Mouse (Mus musculus): ENCODE results near the gene Tmem217. TPM values are rescaled to one million over a fixed set of nuclear protein-coding genes. Genes with fewer than 3 reads are reported as not detected.

Tmem217 gene
- polyA plus RNA-seq, 1 experiment from 2014 or later: not detected

- Histone ChIP-seq H3K27me3 (replicated peaks; ENCODE audit: control insufficient read depth, insufficient read depth, low read length) (no peaks in the 10 kb centered on the region), H3K9ac (ENCODE audit: low read length) (no peak overlapping the region), H3K4me2 (ENCODE audit: low read length) (no peak overlapping the region), H3K9me3 (replicated peaks; ENCODE audit: control insufficient read depth, low read length) (no peaks in the 10 kb centered on the region), H3K4me3 (ENCODE audit: low read depth, low read length) (no peak overlapping the region), H3K36me3 (ENCODE audit: control insufficient read depth, insufficient read depth, low read length) (peaks cover 21% of the 10 kb centered on the region), H3K4me1 (ENCODE audit: control insufficient read depth, insufficient read depth, low read length) (peaks cover 9% of the 10 kb centered on the region), H3K27ac (ENCODE audit: low read depth, low read length) (no peak overlapping the region)
- DNase-seq (ENCODE audit: low spot score) (no peak), ATAC-seq (no peak)
- WGBS: 93% methylated on average over 6 of the region's 6 CpGs
Observed at GRCm38 (mm10) chr17:29585446-29585845, 33.3 kb upstream of the Tmem217 start.

GRCm38 (mm10) chr17:29584737-29585136 is 32.6 kb upstream of the Tmem217 start:
- H3K4me3 ChIP-seq (ENCODE audit: low read depth, low read length): no peak overlapping the region
- peaks cover 8% of the 10 kb centered on the region for H3K4me1 ChIP-seq (ENCODE audit: control insufficient read depth, insufficient read depth, low read length)
- no peak overlapping the region; the same call in 1 of the 2 replicates for H3K27ac ChIP-seq (ENCODE audit: low read depth, low read length)
- H3K9ac ChIP-seq (ENCODE audit: low read length): no peak overlapping the region
- H3K9me3 ChIP-seq (replicated peaks; ENCODE audit: control insufficient read depth, low read length): no peaks in the 10 kb centered on the region
- no peaks in the 10 kb centered on the region for H3K27me3 ChIP-seq (replicated peaks; ENCODE audit: control insufficient read depth, insufficient read depth, low read length)
- peak; percentile 63 for DNase-seq (ENCODE audit: low spot score)
- H3K36me3 ChIP-seq (ENCODE audit: control insufficient read depth, insufficient read depth, low read length): peaks cover 27% of the 10 kb centered on the region
- H3K4me2 ChIP-seq (ENCODE audit: low read length): no peak overlapping the region
- 53% methylated on average over 3 of the region's 3 CpGs for WGBS
- ATAC-seq: peak; percentile 35; the same call in 1 of the 2 replicates

GRCm38 (mm10) chr17:29584306-29584705 is 32.1 kb upstream of the Tmem217 start:
- no peak overlapping the region for H3K9ac ChIP-seq (ENCODE audit: low read length)
- H3K4me2 ChIP-seq (ENCODE audit: low read length): no peak overlapping the region
- no peak for DNase-seq (ENCODE audit: low spot score)
- H3K4me1 ChIP-seq (ENCODE audit: control insufficient read depth, insufficient read depth, low read length): peaks cover 4% of the 10 kb centered on the region
- WGBS: 67% methylated on average over 5 of the region's 5 CpGs
- no peaks in the 10 kb centered on the region for H3K27me3 ChIP-seq (replicated peaks; ENCODE audit: control insufficient read depth, insufficient read depth, low read length)
- no peak overlapping the region for H3K27ac ChIP-seq (ENCODE audit: low read depth, low read length)
- ATAC-seq: peak; percentile 49; the same call in 1 of the 2 replicates
- no peak overlapping the region for H3K4me3 ChIP-seq (ENCODE audit: low read depth, low read length)
- peaks cover 31% of the 10 kb centered on the region for H3K36me3 ChIP-seq (ENCODE audit: control insufficient read depth, insufficient read depth, low read length)
- H3K9me3 ChIP-seq (replicated peaks; ENCODE audit: control insufficient read depth, low read length): no peaks in the 10 kb centered on the region

GRCm38 (mm10) chr17:29583569-29583968 is 31.4 kb upstream of the Tmem217 start:
- H3K9ac ChIP-seq (ENCODE audit: low read length): no peak overlapping the region
- peaks cover 38% of the 10 kb centered on the region for H3K36me3 ChIP-seq (ENCODE audit: control insufficient read depth, insufficient read depth, low read length)
- no peak overlapping the region for H3K4me2 ChIP-seq (ENCODE audit: low read length)
- no peaks in the 10 kb centered on the region for H3K9me3 ChIP-seq (replicated peaks; ENCODE audit: control insufficient read depth, low read length)
- WGBS: 75% methylated on average over 5 of the region's 5 CpGs
- no peak overlapping the region for H3K4me3 ChIP-seq (ENCODE audit: low read depth, low read length)
- ATAC-seq (no peak), DNase-seq (ENCODE audit: low spot score) (no peak)
- no peaks in the 10 kb centered on the region; the same call in 1 of the 2 replicates for H3K4me1 ChIP-seq (ENCODE audit: control insufficient read depth, insufficient read depth, low read length)
- no peaks in the 10 kb centered on the region for H3K27me3 ChIP-seq (replicated peaks; ENCODE audit: control insufficient read depth, insufficient read depth, low read length)
- no peak overlapping the region for H3K27ac ChIP-seq (ENCODE audit: low read depth, low read length)

GRCm38 (mm10) chr17:29579579-29580126 is 27.5 kb upstream of the Tmem217 start:
- Histone ChIP-seq H3K4me2 (ENCODE audit: low read length) (no peak overlapping the region), H3K9me3 (replicated peaks; ENCODE audit: control insufficient read depth, low read length) (no peaks in the 10 kb centered on the region), H3K27ac (ENCODE audit: low read depth, low read length) (no peak overlapping the region), H3K27me3 (replicated peaks; ENCODE audit: control insufficient read depth, insufficient read depth, low read length) (no peaks in the 10 kb centered on the region), H3K4me1 (ENCODE audit: control insufficient read depth, insufficient read depth, low read length) (no peaks in the 10 kb centered on the region; the same call in 1 of the 2 replicates), H3K36me3 (ENCODE audit: control insufficient read depth, insufficient read depth, low read length) (peaks cover 75% of the 10 kb centered on the region), H3K4me3 (ENCODE audit: low read depth, low read length) (no peak overlapping the region), H3K9ac (ENCODE audit: low read length) (no peak overlapping the region)
- WGBS: 78% methylated on average over 4 of the region's 4 CpGs
- ATAC-seq (no peak), DNase-seq (ENCODE audit: low spot score) (no peak)

GRCm38 (mm10) chr17:29569831-29570230 is 17.6 kb upstream of the Tmem217 start:
- ATAC-seq (no peak), DNase-seq (ENCODE audit: low spot score) (no peak)
- H3K9me3 ChIP-seq (replicated peaks; ENCODE audit: control insufficient read depth, low read length): no peaks in the 10 kb centered on the region
- peaks cover 63% of the 10 kb centered on the region for H3K36me3 ChIP-seq (ENCODE audit: control insufficient read depth, insufficient read depth, low read length)
- no peak overlapping the region for H3K4me2 ChIP-seq (ENCODE audit: low read length)
- H3K27ac ChIP-seq (ENCODE audit: low read depth, low read length): no peak overlapping the region
- no peak overlapping the region for H3K9ac ChIP-seq (ENCODE audit: low read length)
- no peaks in the 10 kb centered on the region for H3K27me3 ChIP-seq (replicated peaks; ENCODE audit: control insufficient read depth, insufficient read depth, low read length)
- H3K4me3 ChIP-seq (ENCODE audit: low read depth, low read length): no peak overlapping the region
- H3K4me1 ChIP-seq (ENCODE audit: control insufficient read depth, insufficient read depth, low read length): no peaks in the 10 kb centered on the region
- 85% methylated on average over 6 of the region's 6 CpGs for WGBS

GRCm38 (mm10) chr17:29568435-29568834 is 16.2 kb upstream of the Tmem217 start:
- H3K4me3 ChIP-seq (ENCODE audit: low read depth, low read length): no peak overlapping the region
- DNase-seq (ENCODE audit: low spot score): no peak
- H3K4me2 ChIP-seq (ENCODE audit: low read length): no peak overlapping the region
- no peak overlapping the region for H3K9ac ChIP-seq (ENCODE audit: low read length)
- ATAC-seq: no peak
- no peaks in the 10 kb centered on the region for H3K27me3 ChIP-seq (replicated peaks; ENCODE audit: control insufficient read depth, insufficient read depth, low read length)
- no peaks in the 10 kb centered on the region for H3K4me1 ChIP-seq (ENCODE audit: control insufficient read depth, insufficient read depth, low read length)
- no peak overlapping the region for H3K27ac ChIP-seq (ENCODE audit: low read depth, low read length)
- H3K9me3 ChIP-seq (replicated peaks; ENCODE audit: control insufficient read depth, low read length): no peaks in the 10 kb centered on the region
- WGBS: 96% methylated on average over 15 of the region's 15 CpGs
- peaks cover 60% of the 10 kb centered on the region for H3K36me3 ChIP-seq (ENCODE audit: control insufficient read depth, insufficient read depth, low read length)

GRCm38 (mm10) chr17:29565521-29565920 is 13.3 kb upstream of the Tmem217 start:
- Histone ChIP-seq H3K4me3 (ENCODE audit: low read depth, low read length) (no peak overlapping the region), H3K27ac (ENCODE audit: low read depth, low read length) (no peak overlapping the region), H3K9ac (ENCODE audit: low read length) (no peak overlapping the region), H3K4me1 (ENCODE audit: control insufficient read depth, insufficient read depth, low read length) (no peaks in the 10 kb centered on the region), H3K9me3 (replicated peaks; ENCODE audit: control insufficient read depth, low read length) (no peaks in the 10 kb centered on the region), H3K36me3 (ENCODE audit: control insufficient read depth, insufficient read depth, low read length) (peaks cover 31% of the 10 kb centered on the region), H3K27me3 (replicated peaks; ENCODE audit: control insufficient read depth, insufficient read depth, low read length) (no peaks in the 10 kb centered on the region), H3K4me2 (ENCODE audit: low read length) (no peak overlapping the region)
- WGBS: 98% methylated on average over 5 of the region's 5 CpGs
- DNase-seq (ENCODE audit: low spot score): no peak
- no peak for ATAC-seq

GRCm38 (mm10) chr17:29558476-29558875 is 6.3 kb upstream of the Tmem217 start:
- Histone ChIP-seq H3K9me3 (replicated peaks; ENCODE audit: control insufficient read depth, low read length) (no peaks in the 10 kb centered on the region), H3K36me3 (ENCODE audit: control insufficient read depth, insufficient read depth, low read length) (no peaks in the 10 kb centered on the region), H3K4me3 (ENCODE audit: low read depth, low read length) (no peak overlapping the region), H3K4me2 (ENCODE audit: low read length) (no peak overlapping the region), H3K27ac (ENCODE audit: low read depth, low read length) (no peak overlapping the region), H3K27me3 (replicated peaks; ENCODE audit: control insufficient read depth, insufficient read depth, low read length) (no peaks in the 10 kb centered on the region), H3K9ac (ENCODE audit: low read length) (no peak overlapping the region), H3K4me1 (ENCODE audit: control insufficient read depth, insufficient read depth, low read length) (no peaks in the 10 kb centered on the region)
- ATAC-seq (no peak), DNase-seq (ENCODE audit: low spot score) (no peak)
- WGBS: 95% methylated on average over 5 of the region's 5 CpGs
